Mouse (Mus musculus) macrophage (primary cell): ENCODE results near the gene Faah. TPM values are rescaled to one million over a fixed set of nuclear protein-coding genes. Genes with fewer than 3 reads are reported as not detected.

Experiments used
- H3K27ac ChIP-seq: fragments of 350-480 bp; formaldehyde crosslinking; 2 replicates; pipeline ENCODE4 v1.9.0; 2021
- H3K36me3 ChIP-seq: fragments of 350-480 bp; formaldehyde crosslinking; 2 replicates; pipeline ENCODE4 v1.9.0; 2021; ENCODE audit errors: inconsistent target
- H3K4me3 ChIP-seq: fragments of 350-480 bp; formaldehyde crosslinking; 2 replicates; pipeline ENCODE4 v1.9.0; 2021; ENCODE audit errors: inconsistent target
- H3K79me2 ChIP-seq: fragments of 350-480 bp; formaldehyde crosslinking; 2 replicates; pipeline ENCODE4 v1.9.0; 2021; ENCODE audit errors: inconsistent target
- WGBS: methylation state at CpG from one replicate; pipeline ENCODE4 v1.1.7; 2026; ENCODE audit warnings: inconsistent platforms; ENCODE audit not compliant: missing documents; 5-methylcytosine and 5-hydroxymethylcytosine counted together
- polyA plus RNA-seq: library from polyadenylated mRNA; stranded (reverse); fragments of 250-400 nt; gene quantifications from 3 replicates; pipeline ENCODE4 v1.2.4, GENCODE M21; 2018; ENCODE audit warnings: inconsistent platforms

The Faah gene
- polyA plus RNA-seq, 1 experiment from 2014 or later = 0.09 TPM

DNA sequence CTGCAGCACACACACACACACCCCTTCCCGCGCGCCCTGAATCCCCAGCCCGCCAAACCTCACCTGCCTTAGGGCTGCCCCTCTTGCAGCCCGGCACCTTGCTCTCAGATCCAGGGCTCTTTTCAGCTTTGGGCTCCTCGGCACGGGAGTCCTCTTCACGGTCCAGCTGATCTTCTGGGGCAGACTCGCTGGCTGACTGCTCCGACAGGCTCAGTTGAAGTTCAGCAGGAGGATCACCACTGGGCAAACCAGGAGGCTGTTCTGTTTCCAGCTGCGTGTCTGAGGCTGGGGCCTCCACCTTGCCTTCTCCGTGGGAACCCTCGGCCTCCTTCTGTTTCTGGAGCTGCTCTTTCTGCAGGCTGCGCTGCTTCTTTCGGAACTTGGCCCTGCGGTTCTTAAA lies 97.8 kb downstream of the Faah start:
- 90% methylated on average over 16 of the region's 16 CpGs for WGBS
- Histone ChIP-seq H3K79me2 (no peaks in the 10 kb centered on the region), H3K4me3 (no peak overlapping the region), H3K27ac (no peak overlapping the region), H3K36me3 (no peaks in the 10 kb centered on the region)

Other genes starting within 250 kb of the Faah start
- gene Tex38, start 236.9 kb downstream of the Faah start, polyA plus RNA-seq = not detected in 3 replicates
- gene Atpaf1, start 233.1 kb downstream of the Faah start, polyA plus RNA-seq = 16.5 to 19.3 TPM (median 19.0 TPM) in 3 replicates
- 16.6 to 27.7 TPM (median 23.8 TPM) in 3 replicates for gene Mob3c, start 189.8 kb downstream of the Faah start, polyA plus RNA-seq
- 62.4 to 141 TPM (median 130 TPM) in 3 replicates for gene Mknk1, start 178.7 kb downstream of the Faah start, polyA plus RNA-seq
- not detected in 3 replicates for gene Kncn, start 133.5 kb downstream of the Faah start, polyA plus RNA-seq
- gene 6430628N08Rik, start 127.3 kb downstream of the Faah start, polyA plus RNA-seq = not detected in 3 replicates
- not detected in 3 replicates for gene Dmbx1, start 78.0 kb downstream of the Faah start, polyA plus RNA-seq
- 4.4 to 6.4 TPM (median 6.0 TPM) in 3 replicates for gene Nsun4, start 36.0 kb upstream of the Faah start, polyA plus RNA-seq
- 366 to 481 TPM (median 405 TPM) in 3 replicates for gene Uqcrh, start 57.1 kb upstream of the Faah start, polyA plus RNA-seq
- gene Lrrc41, start 57.3 kb upstream of the Faah start, polyA plus RNA-seq = 19.7 to 34.0 TPM (median 33.3 TPM) in 3 replicates
- gene Rad54l, start 105.8 kb upstream of the Faah start, polyA plus RNA-seq = 2.2 to 12.5 TPM (median 3.6 TPM) in 3 replicates
- 16.6 to 29.9 TPM (median 17.1 TPM) in 3 replicates for gene Pomgnt1, start 105.9 kb upstream of the Faah start, polyA plus RNA-seq
- 0.09 to 0.10 TPM in 2 of 3 replicates, not detected in the other for gene Lurap1, start 133.4 kb upstream of the Faah start, polyA plus RNA-seq
- gene Tspan1, start 149.7 kb upstream of the Faah start, polyA plus RNA-seq = not detected in 3 replicates
- not detected in 3 replicates for gene 1700042G07Rik, start 155.4 kb upstream of the Faah start, polyA plus RNA-seq
- gene Gm49337, start 155.5 kb upstream of the Faah start, polyA plus RNA-seq = not detected in 3 replicates
- gene Pik3r3, start 203.7 kb upstream of the Faah start, polyA plus RNA-seq = 0.47 to 1.1 TPM (median 0.63 TPM) in 3 replicates